Mouse (Mus musculus): ENCODE results near the gene Dop1a. TPM values are rescaled to one million over a fixed set of nuclear protein-coding genes. Genes with fewer than 3 reads are reported as not detected.

Gene Dop1a
- polyA plus RNA-seq, 1 experiment from 2014 or later: 21.7 TPM

DNA sequence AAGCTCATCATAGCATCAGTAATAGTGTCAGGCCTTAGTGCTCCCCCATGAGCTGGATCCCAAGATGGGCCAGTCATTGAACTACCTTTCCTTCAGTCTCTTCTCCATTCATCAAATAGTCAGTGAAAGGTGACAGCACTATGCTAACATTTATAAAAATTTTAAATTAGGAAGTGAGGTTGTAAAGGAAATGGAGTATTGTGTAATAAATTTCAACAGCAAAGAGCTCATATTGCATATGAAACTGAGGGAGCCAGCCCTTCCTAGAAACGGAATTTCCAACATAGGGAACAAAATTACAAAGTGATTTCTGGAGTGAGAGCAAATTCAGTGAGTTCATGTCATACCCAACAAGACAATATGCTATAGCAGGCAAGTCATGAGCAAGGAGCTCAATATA, 77.6 kb downstream of the Dop1a start:
- POLR2A ChIA-PET: no interaction called here
- CTCF ChIA-PET: interaction anchor here (1.0 to 2.3 kb wide), 4 partner anchors 13 to 77 kb away, joined by 3 to 6 read pairs (median 4); partner anchors contain the start of gene Dop1a
- in situ Hi-C loops (cut with MboI; ENCODE audit: low pct_unique_long_range_greater_than_20kb): no loop called here
- ATAC-seq: no peak
- no peak for TF ChIP-seq CTCF (IDR thresholded peaks at IDR 0.05)
- no peaks in the 10 kb centered on the region for H3K27me3 ChIP-seq
- DNase-seq (ENCODE audit: low read depth, low spot score): no peak

DNA sequence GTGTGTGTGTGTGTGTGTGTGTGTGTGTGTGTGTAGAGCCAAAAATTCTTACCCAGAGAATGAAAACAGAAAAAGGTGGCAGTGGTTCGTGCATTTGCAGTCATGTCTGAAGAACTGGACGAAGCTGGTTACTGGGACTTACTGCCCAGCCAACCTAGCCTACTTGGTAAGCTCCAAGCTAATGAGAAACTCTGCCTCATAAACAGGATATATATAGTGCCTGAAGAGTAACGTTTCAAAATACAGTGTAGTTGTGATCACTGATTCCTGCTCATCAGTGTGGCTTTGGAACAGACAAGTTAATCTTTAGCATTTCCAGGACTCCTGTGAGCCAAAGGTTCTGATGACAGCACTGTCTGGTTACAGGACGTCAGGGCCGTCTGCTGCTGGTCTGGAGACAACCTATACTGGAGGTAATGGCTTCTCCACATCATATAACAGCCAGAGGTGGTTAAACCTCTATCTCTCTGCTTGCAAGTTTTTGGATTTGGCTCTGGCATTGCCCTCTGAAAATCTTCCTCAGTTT, 82.7 kb downstream of the Dop1a start:
- ChIA-PET POLR2A (no interaction called here), CTCF (interaction anchor here (1.4 kb wide), 1 partner anchor 39 kb away, joined by 3 read pairs; no protein-coding TSS in a partner anchor)
- DNase-seq (ENCODE audit: low read depth, low spot score): no peak
- no peaks in the 10 kb centered on the region for H3K27me3 ChIP-seq
- ATAC-seq: no peak
- no peak for TF ChIP-seq CTCF (IDR thresholded peaks at IDR 0.05)
- in situ Hi-C loops (cut with MboI; ENCODE audit: low pct_unique_long_range_greater_than_20kb): no loop called here

DNA sequence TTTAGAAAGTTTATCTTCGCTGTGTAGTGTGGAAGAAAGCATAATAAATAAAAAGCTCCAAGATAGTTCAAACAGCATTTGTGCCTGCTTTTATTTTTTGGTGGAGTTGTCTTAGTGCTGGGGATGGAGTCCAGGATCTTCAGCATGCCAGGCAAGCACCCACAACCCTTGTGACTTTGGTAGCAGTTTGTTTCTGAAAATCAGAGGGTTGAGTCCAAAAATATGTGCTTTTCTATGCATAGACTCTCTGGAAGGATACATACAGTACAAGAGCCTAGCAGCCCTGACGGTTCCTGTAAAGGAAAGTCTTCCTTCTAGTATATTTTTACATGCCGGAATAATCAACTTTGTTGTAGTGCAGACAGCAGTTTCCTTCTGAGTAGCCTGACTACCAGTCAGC, 83.8 kb downstream of the Dop1a start:
- DNase-seq (ENCODE audit: low read depth, low spot score) (no peak), ATAC-seq (no peak)
- no peaks in the 10 kb centered on the region for H3K27me3 ChIP-seq
- TF ChIP-seq CTCF (IDR thresholded peaks at IDR 0.05): no peak
- CTCF ChIA-PET: interaction anchor here (1.4 kb wide), 1 partner anchor 40 kb away, joined by 3 read pairs; no protein-coding TSS in a partner anchor
- in situ Hi-C loops (cut with MboI; ENCODE audit: low pct_unique_long_range_greater_than_20kb): no loop called here
- POLR2A ChIA-PET: no interaction called here

DNA sequence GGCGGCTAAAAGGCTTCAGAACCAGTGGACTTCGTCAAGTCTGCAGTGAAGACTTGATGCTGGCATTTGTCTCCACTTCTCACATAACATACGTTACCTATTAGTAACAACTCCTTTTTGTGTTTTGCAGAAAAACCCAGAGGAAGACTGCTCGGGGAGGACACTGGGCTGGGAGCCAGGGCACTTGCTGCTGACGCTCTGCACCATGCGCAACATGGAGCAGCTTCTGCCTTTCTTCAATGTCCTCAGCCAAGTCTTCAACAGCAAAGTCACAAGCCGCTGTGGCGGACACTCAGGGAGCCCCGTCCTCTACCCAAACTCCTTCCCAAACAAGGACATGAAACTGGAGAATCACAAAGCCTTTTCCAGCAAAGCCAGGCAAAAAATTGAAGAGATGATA, 86.9 kb downstream of the Dop1a start:
- no peaks in the 10 kb centered on the region for H3K27me3 ChIP-seq
- ATAC-seq (no peak), DNase-seq (ENCODE audit: low read depth, low spot score) (no peak)
- ChIA-PET CTCF (no interaction called here), POLR2A (no interaction called here)
- in situ Hi-C loops (cut with MboI; ENCODE audit: low pct_unique_long_range_greater_than_20kb): no loop called here
- no peak for TF ChIP-seq CTCF (IDR thresholded peaks at IDR 0.05)

DNA sequence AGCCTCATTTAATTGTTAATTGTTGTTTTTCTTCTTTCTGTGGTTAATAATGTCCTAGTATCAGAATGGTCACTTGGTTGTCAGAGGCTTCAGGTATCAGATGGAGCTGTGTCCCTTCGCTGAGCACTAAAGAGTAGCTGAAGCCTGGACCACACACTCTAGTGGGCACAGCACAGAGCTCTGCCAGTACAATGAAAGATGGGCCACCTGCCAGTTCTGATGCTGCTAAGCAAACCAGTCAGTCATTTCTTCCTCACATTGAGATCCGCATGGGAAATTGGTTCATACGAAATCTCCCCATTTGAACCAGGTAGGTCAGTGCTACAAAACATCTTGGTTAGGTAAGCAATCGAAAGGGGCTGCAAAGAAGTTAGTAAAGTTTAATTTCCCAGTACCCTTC, 87.7 kb downstream of the Dop1a start:
- no peaks in the 10 kb centered on the region for H3K27me3 ChIP-seq
- CTCF ChIA-PET: no interaction called here
- in situ Hi-C loops (cut with MboI; ENCODE audit: low pct_unique_long_range_greater_than_20kb): no loop called here
- POLR2A ChIA-PET: no interaction called here
- TF ChIP-seq CTCF (IDR thresholded peaks at IDR 0.05): no peak
- DNase-seq (ENCODE audit: low read depth, low spot score): no peak
- ATAC-seq: no peak

DNA sequence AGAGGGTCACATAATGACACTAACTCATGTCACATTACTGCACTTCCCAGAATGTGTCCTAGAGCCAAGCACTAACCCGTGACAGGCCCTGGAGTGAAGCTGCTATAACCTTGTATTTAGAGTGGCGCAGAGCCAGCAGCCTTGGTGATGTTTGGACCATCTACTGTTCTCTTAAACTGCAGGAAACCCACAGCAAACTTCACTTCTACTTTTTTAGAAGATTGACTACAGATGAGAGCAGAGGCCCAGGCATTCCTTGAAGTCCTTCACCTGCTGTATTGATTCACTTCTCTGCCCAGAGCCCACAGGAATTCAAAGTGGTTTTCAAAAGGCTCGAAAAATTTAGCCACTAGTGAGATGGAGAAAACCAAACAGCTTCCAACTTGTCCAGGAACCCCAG, 93.6 kb downstream of the Dop1a start:
- H3K27me3 ChIP-seq: no peaks in the 10 kb centered on the region
- DNase-seq (ENCODE audit: low read depth, low spot score) (peak; percentile 44), ATAC-seq (peak; percentile 91)
- ChIA-PET CTCF (no interaction called here), POLR2A (no interaction called here)
- TF ChIP-seq CTCF (IDR thresholded peaks at IDR 0.05): no peak
- in situ Hi-C loops (cut with MboI; ENCODE audit: low pct_unique_long_range_greater_than_20kb): no loop called here

DNA sequence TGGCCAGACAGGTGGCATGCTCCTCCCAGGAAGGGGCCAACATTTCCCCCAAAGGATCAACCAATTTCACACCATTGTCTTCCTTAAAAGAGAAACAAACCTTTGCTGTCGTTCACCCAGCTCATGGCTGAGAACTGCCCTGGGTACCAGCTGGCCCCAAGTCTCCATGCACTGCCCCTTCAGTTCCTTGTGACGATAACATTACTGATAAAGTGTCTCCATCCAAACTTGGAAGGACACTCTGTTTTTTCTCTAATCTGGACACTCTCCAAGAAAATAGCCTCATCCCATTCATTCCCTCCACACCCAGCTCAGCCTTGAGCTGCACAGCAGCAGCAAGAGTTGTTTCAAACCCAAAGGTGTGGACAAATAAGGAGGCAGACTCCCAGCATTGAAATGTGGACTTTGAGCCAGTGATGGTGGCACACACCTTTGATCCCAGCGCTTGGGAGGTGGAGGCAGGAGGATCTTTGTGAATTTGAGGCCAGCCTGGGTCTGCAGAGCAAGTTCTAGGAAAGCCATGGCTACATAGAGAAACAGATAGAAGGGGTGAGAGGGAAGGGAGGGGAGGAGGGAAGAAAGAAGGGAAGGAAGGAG, 102.5 kb downstream of the Dop1a start:
- ATAC-seq: no peak
- ChIA-PET CTCF (no interaction called here), POLR2A (no interaction called here)
- in situ Hi-C loops (cut with MboI; ENCODE audit: low pct_unique_long_range_greater_than_20kb): no loop called here
- no peaks in the 10 kb centered on the region for H3K27me3 ChIP-seq
- DNase-seq (ENCODE audit: low read depth, low spot score): no peak
- TF ChIP-seq CTCF (IDR thresholded peaks at IDR 0.05): no peak

DNA sequence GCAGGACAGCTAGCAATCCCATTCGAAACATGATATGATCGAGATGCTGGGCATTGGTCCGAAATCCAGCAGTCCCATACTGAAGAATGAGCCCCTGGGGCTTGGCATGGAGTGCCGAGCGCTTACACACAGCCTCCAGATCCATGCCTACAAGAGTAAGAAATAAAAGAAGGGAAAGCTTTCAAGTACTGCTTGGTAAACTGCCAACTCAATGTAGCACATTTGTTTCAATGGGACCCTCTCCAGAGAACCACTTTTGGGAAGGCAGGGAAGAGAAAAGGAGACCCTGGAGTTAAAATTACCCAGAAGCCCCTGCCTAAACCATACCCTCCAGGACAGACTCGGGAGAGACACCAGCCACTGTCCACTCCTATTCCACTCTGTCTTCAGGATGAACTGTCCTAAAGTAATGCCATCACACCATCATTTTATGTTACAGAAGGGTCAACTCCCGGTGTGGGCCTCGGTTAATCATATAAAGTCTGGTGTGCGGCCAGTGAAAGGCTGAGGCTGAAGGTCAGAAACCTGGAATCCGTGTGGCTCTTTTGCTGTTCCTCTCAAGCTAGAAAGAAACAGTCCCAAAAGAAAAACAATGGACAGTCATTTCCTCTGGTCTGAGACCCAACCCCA, 103.4 kb downstream of the Dop1a start:
- DNase-seq (ENCODE audit: low read depth, low spot score) (no peak), ATAC-seq (no peak)
- ChIA-PET CTCF (interaction anchor here (0.7 to 1.4 kb wide), 3 partner anchors 11 to 105 kb away, joined by 3 to 5 read pairs (median 5); partner anchors contain the start of gene Ube2cbp), POLR2A (no interaction called here)
- no peak for TF ChIP-seq CTCF (IDR thresholded peaks at IDR 0.05)
- in situ Hi-C loops (cut with MboI; ENCODE audit: low pct_unique_long_range_greater_than_20kb): loop anchor here (5.0 kb wide), 1 partner anchor 103 kb away; the partner anchor contains the start of gene Dop1a
- H3K27me3 ChIP-seq: no peaks in the 10 kb centered on the region

DNA sequence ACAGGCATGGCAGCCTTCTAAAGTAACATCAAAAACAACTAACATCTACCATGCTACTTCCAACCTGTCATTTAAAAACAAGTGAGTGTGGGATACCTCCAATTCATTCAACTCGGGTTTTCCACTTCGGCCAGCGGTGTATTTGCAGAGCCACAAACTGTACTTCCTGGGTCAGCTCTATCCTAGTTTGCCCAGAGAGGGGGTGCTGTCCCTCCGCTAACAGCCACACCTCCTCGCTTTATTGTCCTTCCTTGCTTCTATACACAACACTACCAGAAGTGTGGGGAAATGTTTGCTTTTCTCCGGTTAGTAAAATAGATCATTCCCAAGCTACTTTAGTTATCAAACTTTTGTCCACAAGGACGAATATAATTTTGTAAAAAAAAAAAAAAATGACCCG, 104.0 kb downstream of the Dop1a start:
- ATAC-seq: peak; percentile 8

DNA sequence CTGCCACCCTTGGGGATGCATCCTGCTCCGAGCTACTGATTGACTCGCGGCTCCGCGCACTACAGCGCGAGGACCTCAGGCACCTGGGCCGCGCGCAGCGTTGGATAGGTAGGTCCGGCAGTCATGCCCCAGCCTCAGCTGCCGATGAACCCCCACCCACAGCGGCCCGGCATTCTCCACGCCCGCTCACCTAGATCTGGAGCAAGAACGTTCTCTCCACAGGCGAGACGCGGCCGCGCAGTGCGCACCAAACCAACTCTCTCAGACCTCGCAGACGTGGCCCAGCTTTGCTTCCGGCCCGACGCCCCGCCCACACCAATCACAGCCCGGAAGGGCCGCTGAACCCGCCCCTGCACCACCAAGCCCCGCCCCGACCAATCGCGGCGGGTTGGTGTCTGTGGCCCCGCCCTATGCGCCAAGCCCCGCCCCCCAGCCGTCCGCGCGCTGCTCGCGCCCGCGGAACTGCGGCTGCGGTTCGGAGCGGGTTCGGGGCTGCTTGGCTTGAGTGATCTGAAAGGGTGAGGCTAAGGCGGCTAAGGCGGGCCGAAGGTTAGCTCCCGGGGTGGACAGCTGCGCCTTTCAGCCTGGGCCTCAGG, 104.7 kb downstream of the Dop1a start, which contains the start of the genes Pgm3 and Rwdd2a:
Gene Pgm3 (minus strand): TSS at position 303 of the 596 bp plus-strand sequence.
Gene Rwdd2a (plus strand): TSS at position 452 of the 596 bp plus-strand sequence.
- ChIA-PET CTCF (interaction anchor here (1.3 to 1.5 kb wide), 4 partner anchors 11 to 106 kb away, joined by 3 to 6 read pairs (median 5); partner anchors contain the start of gene Ube2cbp), POLR2A (interaction anchor here (0.6 to 1.6 kb wide), 3 partner anchors 13 to 823 kb away, joined by 3 to 9 read pairs (median 4); partner anchors contain the start of gene Ibtk)
- no peak for TF ChIP-seq CTCF (IDR thresholded peaks at IDR 0.05)
- no peaks in the 10 kb centered on the region for H3K27me3 ChIP-seq
- ATAC-seq (peak; percentile 99), DNase-seq (ENCODE audit: low read depth, low spot score) (peak; percentile 44)
- in situ Hi-C loops (cut with MboI; ENCODE audit: low pct_unique_long_range_greater_than_20kb): loop anchor here (5.0 kb wide), 1 partner anchor 104 kb away; the partner anchor contains the start of gene Dop1a

More for the DNA sequence above, 104.0 kb downstream of the Dop1a start:
- ChIA-PET CTCF (interaction anchor here (0.7 to 1.4 kb wide), 3 partner anchors 10 to 106 kb away, joined by 3 to 5 read pairs (median 5); partner anchors contain the start of gene Ube2cbp), POLR2A (interaction anchor here (0.6 to 1.0 kb wide), 2 partner anchors 103 to 822 kb away, joined by 4 to 9 read pairs; partner anchors contain the start of gene Ibtk)
- no peak for DNase-seq (ENCODE audit: low read depth, low spot score)
- no peaks in the 10 kb centered on the region for H3K27me3 ChIP-seq
- no peak for TF ChIP-seq CTCF (IDR thresholded peaks at IDR 0.05)
- in situ Hi-C loops (cut with MboI; ENCODE audit: low pct_unique_long_range_greater_than_20kb): loop anchor here (5.0 kb wide), 1 partner anchor 104 kb away; the partner anchor contains the start of gene Dop1a

Data from Patski (cell line).